Mouse (Mus musculus): Measurements from ENCODE around the gene Rab42. TPM values are rescaled to one million over a fixed set of nuclear protein-coding genes. Genes with fewer than 3 reads are reported as not detected.
"Not testable (repeated sequence)": the region's sequence is repeated elsewhere in the genome, so short reads cannot be mapped to it uniquely, and the experiment has no call there.

Gene Rab42
- polyA plus RNA-seq, 1 experiment from 2014 or later, result 2.5 TPM

- H3K36me3 ChIP-seq (ENCODE audit: control insufficient read depth, insufficient read depth, low read length), result peaks cover 11% of the 10 kb centered on the region
- no peak overlapping the region for H3K27ac ChIP-seq (ENCODE audit: low read length)
- no peaks in the 10 kb centered on the region for H3K9me3 ChIP-seq (ENCODE audit: control insufficient read depth, low read length)
- no peak overlapping the region for H3K9ac ChIP-seq (ENCODE audit: low read length)
- H3K4me3 ChIP-seq (ENCODE audit: low read length), result no peak overlapping the region
- H3K4me2 ChIP-seq (ENCODE audit: low read depth, low read length), result no peak overlapping the region
- 70% methylated on average over 6 of the region's 6 CpGs for WGBS
- ATAC-seq (ENCODE audit: low read depth), result no peak
- peaks cover 14% of the 10 kb centered on the region for H3K4me1 ChIP-seq (replicated peaks; ENCODE audit: control insufficient read depth, insufficient read depth, low read length)
- H3K27me3 ChIP-seq (ENCODE audit: control insufficient read depth, insufficient read depth, low read depth, low read length), result no peaks in the 10 kb centered on the region
Measured at GRCm38 (mm10) chr4:132306004-132306403, 2.8 kb upstream of the Rab42 start.

GRCm38 (mm10) chr4:132305276-132305675, 2.1 kb upstream of the Rab42 start:
- H3K36me3 ChIP-seq (ENCODE audit: control insufficient read depth, insufficient read depth, low read length), result peaks cover 3% of the 10 kb centered on the region
- peaks cover 12% of the 10 kb centered on the region for H3K4me1 ChIP-seq (replicated peaks; ENCODE audit: control insufficient read depth, insufficient read depth, low read length)
- H3K4me3 ChIP-seq (ENCODE audit: low read length), result no peak overlapping the region
- H3K27ac ChIP-seq (ENCODE audit: low read length), result no peak overlapping the region
- WGBS, result 70% methylated on average over 8 of the region's 8 CpGs
- H3K9me3 ChIP-seq (ENCODE audit: control insufficient read depth, low read length), result no peaks in the 10 kb centered on the region
- H3K27me3 ChIP-seq (ENCODE audit: control insufficient read depth, insufficient read depth, low read depth, low read length), result no peaks in the 10 kb centered on the region
- H3K4me2 ChIP-seq (ENCODE audit: low read depth, low read length), result no peak overlapping the region
- no peak overlapping the region for H3K9ac ChIP-seq (ENCODE audit: low read length)
- ATAC-seq (ENCODE audit: low read depth), result no peak

GRCm38 (mm10) chr4:132303484-132303883, 299 bp upstream of the Rab42 start:
- 37% methylated on average over 6 of the region's 6 CpGs for WGBS
- ATAC-seq (ENCODE audit: low read depth); H3K9me3 ChIP-seq (ENCODE audit: control insufficient read depth, low read length); H3K4me1 ChIP-seq (replicated peaks; ENCODE audit: control insufficient read depth, insufficient read depth, low read length); H3K27me3 ChIP-seq (ENCODE audit: control insufficient read depth, insufficient read depth, low read depth, low read length); H3K36me3 ChIP-seq (ENCODE audit: control insufficient read depth, insufficient read depth, low read length); H3K27ac ChIP-seq (ENCODE audit: low read length): not testable (repeated sequence)
- peak overlapping the region; percentile 81 for H3K4me2 ChIP-seq (ENCODE audit: low read depth, low read length)
- H3K9ac ChIP-seq (ENCODE audit: low read length), result peak overlapping the region; percentile 77
- peak overlapping the region; percentile 60 for H3K4me3 ChIP-seq (ENCODE audit: low read length)

- 62% methylated on average over 16 of the region's 16 CpGs for WGBS
- no peaks in the 10 kb centered on the region for H3K9me3 ChIP-seq (ENCODE audit: control insufficient read depth, low read length)
- H3K27me3 ChIP-seq (ENCODE audit: control insufficient read depth, insufficient read depth, low read depth, low read length), result no peaks in the 10 kb centered on the region
- peak overlapping the region; percentile 60 for H3K4me3 ChIP-seq (ENCODE audit: low read length)
- ATAC-seq (ENCODE audit: low read depth), result peak; percentile 51
- H3K4me1 ChIP-seq (replicated peaks; ENCODE audit: control insufficient read depth, insufficient read depth, low read length), result peaks cover 5% of the 10 kb centered on the region
- peak overlapping the region; percentile 81 for H3K4me2 ChIP-seq (ENCODE audit: low read depth, low read length)
- peak overlapping the region; percentile 77 for H3K9ac ChIP-seq (ENCODE audit: low read length)
- H3K27ac ChIP-seq (ENCODE audit: low read length), result peak overlapping the region; percentile 33
- H3K36me3 ChIP-seq (ENCODE audit: control insufficient read depth, insufficient read depth, low read length), result no peaks in the 10 kb centered on the region
Measured at GRCm38 (mm10) chr4:132301965-132302938, 933 bp downstream of the Rab42 start.

- H3K9me3 ChIP-seq (ENCODE audit: control insufficient read depth, low read length), result no peaks in the 10 kb centered on the region
- H3K27me3 ChIP-seq (ENCODE audit: control insufficient read depth, insufficient read depth, low read depth, low read length), result no peaks in the 10 kb centered on the region
- no peak for ATAC-seq (ENCODE audit: low read depth)
- H3K4me3 ChIP-seq (ENCODE audit: low read length), result no peak overlapping the region
- peaks cover 5% of the 10 kb centered on the region for H3K4me1 ChIP-seq (replicated peaks; ENCODE audit: control insufficient read depth, insufficient read depth, low read length)
- WGBS, result 71% methylated on average over 6 of the region's 6 CpGs
- H3K36me3 ChIP-seq (ENCODE audit: control insufficient read depth, insufficient read depth, low read length), result no peaks in the 10 kb centered on the region
- no peak overlapping the region for H3K9ac ChIP-seq (ENCODE audit: low read length)
- no peak overlapping the region for H3K27ac ChIP-seq (ENCODE audit: low read length)
- H3K4me2 ChIP-seq (ENCODE audit: low read depth, low read length), result no peak overlapping the region
Measured at GRCm38 (mm10) chr4:132301486-132301885, 1.7 kb downstream of the Rab42 start.

- Histone ChIP-seq H3K4me1 (replicated peaks; ENCODE audit: control insufficient read depth, insufficient read depth, low read length) (peaks cover 5% of the 10 kb centered on the region), H3K36me3 (ENCODE audit: control insufficient read depth, insufficient read depth, low read length) (no peaks in the 10 kb centered on the region), H3K4me3 (ENCODE audit: low read length) (no peak overlapping the region), H3K9me3 (ENCODE audit: control insufficient read depth, low read length) (no peaks in the 10 kb centered on the region), H3K27ac (ENCODE audit: low read length) (no peak overlapping the region), H3K9ac (ENCODE audit: low read length) (no peak overlapping the region), H3K4me2 (ENCODE audit: low read depth, low read length) (no peak overlapping the region), H3K27me3 (ENCODE audit: control insufficient read depth, insufficient read depth, low read depth, low read length) (no peaks in the 10 kb centered on the region)
- no peak for ATAC-seq (ENCODE audit: low read depth)
- 78% methylated on average over 1 of the region's 1 CpGs for WGBS
Measured at GRCm38 (mm10) chr4:132299849-132300248, 3.3 kb downstream of the Rab42 start.

GRCm38 (mm10) chr4:132295696-132296390, 7.3 kb downstream of the Rab42 start:
- WGBS, result 42% methylated on average over 8 of the region's 8 CpGs
- ATAC-seq (ENCODE audit: low read depth), result no peak
- no peaks in the 10 kb centered on the region for H3K27me3 ChIP-seq (ENCODE audit: control insufficient read depth, insufficient read depth, low read depth, low read length)
- no peak overlapping the region for H3K9ac ChIP-seq (ENCODE audit: low read length)
- peaks cover 5% of the 10 kb centered on the region; the same call in 1 of the 2 replicates for H3K9me3 ChIP-seq (ENCODE audit: control insufficient read depth, low read length)
- H3K27ac ChIP-seq (ENCODE audit: low read length), result no peak overlapping the region
- no peak overlapping the region for H3K4me2 ChIP-seq (ENCODE audit: low read depth, low read length)
- peaks cover 6% of the 10 kb centered on the region for H3K36me3 ChIP-seq (ENCODE audit: control insufficient read depth, insufficient read depth, low read length)
- H3K4me3 ChIP-seq (ENCODE audit: low read length), result no peak overlapping the region
- no peaks in the 10 kb centered on the region for H3K4me1 ChIP-seq (replicated peaks; ENCODE audit: control insufficient read depth, insufficient read depth, low read length)

- Histone ChIP-seq H3K9ac (ENCODE audit: low read length) (peak overlapping the region; percentile 26; the same call in 1 of the 2 replicates), H3K4me3 (ENCODE audit: low read length) (no peak overlapping the region), H3K27ac (ENCODE audit: low read length) (no peak overlapping the region), H3K9me3 (ENCODE audit: control insufficient read depth, low read length) (peaks cover 5% of the 10 kb centered on the region; the same call in 1 of the 2 replicates), H3K4me1 (replicated peaks; ENCODE audit: control insufficient read depth, insufficient read depth, low read length) (no peaks in the 10 kb centered on the region), H3K27me3 (ENCODE audit: control insufficient read depth, insufficient read depth, low read depth, low read length) (no peaks in the 10 kb centered on the region), H3K4me2 (ENCODE audit: low read depth, low read length) (no peak overlapping the region), H3K36me3 (ENCODE audit: control insufficient read depth, insufficient read depth, low read length) (peaks cover 14% of the 10 kb centered on the region)
- WGBS, result 69% methylated on average over 7 of the region's 7 CpGs
- ATAC-seq (ENCODE audit: low read depth), result no peak
Measured at GRCm38 (mm10) chr4:132293682-132294240, 9.4 kb downstream of the Rab42 start.

- no peak overlapping the region for H3K4me3 ChIP-seq (ENCODE audit: low read length)
Measured at GRCm38 (mm10) chr4:132292988-132293387, 10.2 kb downstream of the Rab42 start.

More at GRCm38 (mm10) chr4:132292988-132293387, 10.2 kb downstream of the Rab42 start:
- peak; percentile 54; the same call in 1 of the 2 replicates for ATAC-seq (ENCODE audit: low read depth)
- H3K9me3 ChIP-seq (ENCODE audit: control insufficient read depth, low read length), result peaks cover 5% of the 10 kb centered on the region; the same call in 1 of the 2 replicates
- no peak overlapping the region for H3K27ac ChIP-seq (ENCODE audit: low read length)
- no peaks in the 10 kb centered on the region for H3K4me1 ChIP-seq (replicated peaks; ENCODE audit: control insufficient read depth, insufficient read depth, low read length)
- H3K4me2 ChIP-seq (ENCODE audit: low read depth, low read length), result no peak overlapping the region
- no peak overlapping the region for H3K9ac ChIP-seq (ENCODE audit: low read length)
- WGBS, result 47% methylated on average over 4 of the region's 4 CpGs
- peaks cover 14% of the 10 kb centered on the region for H3K36me3 ChIP-seq (ENCODE audit: control insufficient read depth, insufficient read depth, low read length)
- H3K27me3 ChIP-seq (ENCODE audit: control insufficient read depth, insufficient read depth, low read depth, low read length), result no peaks in the 10 kb centered on the region

Data from lung, embryonic 16.5 days (tissue).